Mouse (Mus musculus) limb, embryonic 14.5 days (tissue): ENCODE data around the gene Icam1. TPM values are rescaled to one million over a fixed set of nuclear protein-coding genes. Genes with fewer than 3 reads are reported as not detected.
"Not testable (repeated sequence)": the region's sequence is repeated elsewhere in the genome, so short reads cannot be mapped to it uniquely, and the experiment has no call there.

Source experiments
- ATAC-seq: fragments of 200-750 bp; cut with Nextera tagmentation; 2 replicates; pipeline ENCODE4 v1.8.0; 2017; ENCODE audit warnings: low read depth, moderate number of reproducible peaks, moderate TSS enrichment; ENCODE audit not compliant: low FRiP score
- DNase-seq: peaks from one replicate; pipeline ENCODE4 v3.0.0-alpha.2; 2015; ENCODE audit warnings: low spot score
- H3K27ac ChIP-seq: fragments of 300-500 bp; sonication (generic); replicated peaks from 2 replicates; pipeline ENCODE4 v1.5.1; 2014; ENCODE audit warnings: low read depth, mild to moderate bottlenecking, low read length, moderate library complexity, mixed read lengths
- H3K27me3 ChIP-seq: fragments of 300-500 bp; sonication (generic); 2 replicates; pipeline ENCODE4 v1.6.1; 2014; ENCODE audit warnings: low read length, mixed read lengths; ENCODE audit not compliant: control insufficient read depth, insufficient read depth
- H3K36me3 ChIP-seq: fragments of 300-500 bp; sonication (generic); 2 replicates; pipeline ENCODE4 v1.6.1; 2014; ENCODE audit warnings: mild to moderate bottlenecking, low read length, moderate library complexity, mixed read lengths; ENCODE audit not compliant: control insufficient read depth, insufficient read depth
- H3K4me1 ChIP-seq: fragments of 300-500 bp; sonication (generic); 2 replicates; pipeline ENCODE4 v1.6.1; 2014; ENCODE audit warnings: antibody characterized with exemption, low read length, mixed read lengths; ENCODE audit not compliant: control insufficient read depth, insufficient read depth
- H3K4me2 ChIP-seq: fragments of 300-500 bp; sonication (generic); replicated peaks from 2 replicates; pipeline ENCODE4 v1.6.1; 2014; ENCODE audit warnings: low read depth, mild to moderate bottlenecking, low read length, moderate library complexity; ENCODE audit not compliant: severe bottlenecking
- H3K4me3 ChIP-seq: fragments of 300-500 bp; sonication (generic); replicated peaks from 2 replicates; pipeline ENCODE4 v1.5.1; 2014; ENCODE audit warnings: low read length
- H3K9ac ChIP-seq: fragments of 300-500 bp; sonication (generic); 2 replicates; pipeline ENCODE4 v1.6.1; 2014; ENCODE audit warnings: mild to moderate bottlenecking, low read depth, low read length, moderate library complexity; ENCODE audit not compliant: severe bottlenecking
- H3K9me3 ChIP-seq: fragments of 300-500 bp; sonication (generic); 2 replicates; pipeline ENCODE4 v1.6.1; 2016; ENCODE audit warnings: low read length; ENCODE audit not compliant: control insufficient read depth
- POLR2A ChIP-seq: fragments of 200-500 bp; IDR thresholded peaks from 2 replicates; pipeline ENCODE4 v1.8.0; 2012; ENCODE audit warnings: inconsistent platforms, mild to moderate bottlenecking, moderate library complexity, borderline replicate concordance; ENCODE audit not compliant: insufficient read depth, insufficient read length; ENCODE audit errors: extremely low read depth
- WGBS: fragments of 180-500 bp; shearing (Covaris S2); extraction: QIAGEN DNeasy Blood & Tissue Kit; methylation state at CpG from one replicate; pipeline ENCODE4 v1.1.7; 2014; 5-methylcytosine and 5-hydroxymethylcytosine counted together
- polyA plus RNA-seq, 2 experiments: library from polyadenylated mRNA; depleted of rRNA in 1 of 2; stranded (reverse) in 1 of 2; unstranded in 1 of 2; fragments of >200 nt; fragmentation: Nextera tagmentation in 1 of 2; extraction: Ambion mirVana in 1 of 2; gene quantifications; 2 replicates each; pipeline versions ENCODE4 v1.2.1 to v1.2.3; 2012 to 2014

The Icam1 gene
- polyA plus RNA-seq, 2 experiments = 15.5 to 18.3 TPM

- Histone ChIP-seq H3K9me3 (no peaks in the 10 kb centered on the region), H3K27me3 (peaks cover 79% of the 10 kb centered on the region), H3K4me3 (peak overlapping the region; percentile 37), H3K4me1 (peaks cover 21% of the 10 kb centered on the region), H3K27ac (no peak overlapping the region), H3K4me2 (peak overlapping the region; percentile 54; the same call in 1 of the 2 replicates), H3K9ac (no peak overlapping the region), H3K36me3 (no peaks in the 10 kb centered on the region)
- no peak for TF ChIP-seq POLR2A
- ATAC-seq (no peak), DNase-seq (no peak)
- under 1% methylated on average over 22 of the region's 22 CpGs for WGBS
These were observed 20.9 kb downstream of the Icam1 start for GRCm38 (mm10) chr9:21036666-21037065.

- DNase-seq (peak; percentile 14), ATAC-seq (0 out of 2 replicates have a peak, but pooled peaks have one; percentile 15)
- H3K27ac ChIP-seq = no peak overlapping the region
- no peaks in the 10 kb centered on the region for H3K9me3 ChIP-seq
- peak overlapping the region; percentile 43 for H3K9ac ChIP-seq
- no peaks in the 10 kb centered on the region for H3K36me3 ChIP-seq
- peak overlapping the region; percentile 37 for H3K4me3 ChIP-seq
- 2% methylated on average over 31 of the region's 31 CpGs for WGBS
- no peak for TF ChIP-seq POLR2A
- H3K4me1 ChIP-seq = peaks cover 15% of the 10 kb centered on the region
- peak overlapping the region; percentile 54 for H3K4me2 ChIP-seq
- peaks cover 71% of the 10 kb centered on the region for H3K27me3 ChIP-seq
These were observed 21.7 kb downstream of the Icam1 start for GRCm38 (mm10) chr9:21037481-21037891.

GRCm38 (mm10) chr9:21039779-21040178 is 24.0 kb downstream of the Icam1 start:
- no peak overlapping the region for H3K4me3 ChIP-seq
- ATAC-seq = no peak
- no peak overlapping the region for H3K9ac ChIP-seq
- H3K9me3 ChIP-seq = no peaks in the 10 kb centered on the region
- TF ChIP-seq POLR2A = no peak
- peaks cover 48% of the 10 kb centered on the region for H3K27me3 ChIP-seq
- WGBS = 71% methylated on average over 3 of the region's 3 CpGs
- H3K27ac ChIP-seq = no peak overlapping the region
- DNase-seq = no peak
- no peaks in the 10 kb centered on the region for H3K36me3 ChIP-seq
- no peak overlapping the region for H3K4me2 ChIP-seq
- H3K4me1 ChIP-seq = peaks cover 11% of the 10 kb centered on the region

- ATAC-seq = no peak
- H3K9me3 ChIP-seq = no peaks in the 10 kb centered on the region
- no peak overlapping the region for H3K9ac ChIP-seq
- no peak overlapping the region for H3K27ac ChIP-seq
- 37% methylated on average over 4 of the region's 4 CpGs for WGBS
- no peaks in the 10 kb centered on the region for H3K36me3 ChIP-seq
- DNase-seq = no peak
- H3K4me3 ChIP-seq = no peak overlapping the region
- peaks cover 11% of the 10 kb centered on the region for H3K4me1 ChIP-seq
- H3K27me3 ChIP-seq = peaks cover 33% of the 10 kb centered on the region
- no peak overlapping the region for H3K4me2 ChIP-seq
- no peak for TF ChIP-seq POLR2A
These were observed 25.5 kb downstream of the Icam1 start for GRCm38 (mm10) chr9:21041308-21041707.

- Histone ChIP-seq H3K36me3 (no peaks in the 10 kb centered on the region), H3K4me1 (no peaks in the 10 kb centered on the region), H3K27ac (no peak overlapping the region), H3K4me2 (no peak overlapping the region), H3K9ac (no peak overlapping the region), H3K9me3 (no peaks in the 10 kb centered on the region), H3K4me3 (no peak overlapping the region), H3K27me3 (peaks cover 10% of the 10 kb centered on the region)
- TF ChIP-seq POLR2A = no peak
- DNase-seq (no peak), ATAC-seq (no peak)
- WGBS = 94% methylated on average over 4 of the region's 4 CpGs
These were observed 27.8 kb downstream of the Icam1 start for GRCm38 (mm10) chr9:21043563-21043962.

GRCm38 (mm10) chr9:21044785-21045184 is 29.0 kb downstream of the Icam1 start:
- H3K27ac ChIP-seq, H3K27me3 ChIP-seq, H3K4me3 ChIP-seq, H3K4me2 ChIP-seq, DNase-seq, H3K36me3 ChIP-seq, H3K9me3 ChIP-seq, H3K4me1 ChIP-seq, ATAC-seq, H3K9ac ChIP-seq: not testable (repeated sequence)
- WGBS = 45% methylated on average over 1 of the region's 1 CpGs
